Mouse (Mus musculus) liver, embryonic 14.5 days (tissue): ENCODE data around the gene Rreb1.

Source experiments
- CTCF ChIP-seq: IDR thresholded peaks from 2 replicates; pipeline ENCODE4 v1.5.1; 2016; ENCODE audit warnings: antibody characterized with exemption, low read depth, control low read depth
- EP300 ChIP-seq: IDR thresholded peaks from 2 replicates; pipeline ENCODE4 v1.6.1; 2016; ENCODE audit warnings: antibody characterized with exemption, low read depth

DNA sequence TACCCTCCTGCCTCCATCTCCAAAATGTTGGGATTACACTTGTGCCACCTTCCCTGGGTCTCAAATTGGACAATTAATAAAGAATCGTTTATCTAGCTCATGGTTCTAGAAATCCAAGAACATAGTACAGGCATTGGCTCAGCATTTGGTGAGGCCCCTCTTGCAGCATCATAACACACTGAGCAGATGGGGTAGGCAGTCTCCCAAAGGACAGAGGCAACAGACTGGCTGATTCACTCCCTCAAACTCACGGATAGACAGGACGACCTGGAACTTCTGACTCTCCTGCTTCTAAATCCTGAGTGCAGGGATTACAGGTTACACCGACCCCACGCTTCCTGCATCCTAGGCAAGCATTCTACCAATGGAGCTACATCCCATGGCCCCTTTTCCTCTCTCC, 38.5 kb downstream of the Rreb1 start:
- no peak for TF ChIP-seq EP300
- TF ChIP-seq CTCF, result no peak
